Mouse (Mus musculus) intestine, postnatal 0 days (tissue): ENCODE results near the gene Sertad2. TPM values are rescaled to one million over a fixed set of nuclear protein-coding genes. Genes with fewer than 3 reads are reported as not detected.

Experiments
- ATAC-seq: fragments of 200-750 bp; cut with Nextera tagmentation; 2 replicates; pipeline ENCODE4 v1.8.0; 2017; ENCODE audit warnings: mild to moderate bottlenecking, moderate TSS enrichment, moderate library complexity
- H3K27ac ChIP-seq: fragments of 300-500 bp; sonication (generic); 2 replicates; pipeline ENCODE4 v1.5.1; 2014; ENCODE audit warnings: mild to moderate bottlenecking, low read depth, low read length, moderate library complexity
- H3K27me3 ChIP-seq: fragments of 300-500 bp; sonication (generic); replicated peaks from 2 replicates; pipeline ENCODE4 v1.6.1; 2014; ENCODE audit warnings: low read length, mixed read lengths; ENCODE audit not compliant: control insufficient read depth, insufficient read depth
- H3K36me3 ChIP-seq: fragments of 300-500 bp; sonication (generic); 2 replicates; pipeline ENCODE4 v1.6.1; 2014; ENCODE audit warnings: mild to moderate bottlenecking, moderate library complexity; ENCODE audit not compliant: control insufficient read depth, insufficient read depth
- H3K4me1 ChIP-seq: fragments of 300-500 bp; sonication (generic); replicated peaks from 2 replicates; pipeline ENCODE4 v1.6.1; 2014; ENCODE audit warnings: antibody characterized with exemption, low read length, mixed read lengths; ENCODE audit not compliant: control insufficient read depth, insufficient read depth
- H3K4me2 ChIP-seq: fragments of 300-500 bp; sonication (generic); replicated peaks from 2 replicates; pipeline ENCODE4 v1.6.1; 2014; ENCODE audit warnings: low read depth, mild to moderate bottlenecking, moderate library complexity
- H3K4me3 ChIP-seq: fragments of 300-500 bp; sonication (generic); 2 replicates; pipeline ENCODE4 v1.5.1; 2014; ENCODE audit warnings: low read depth, low read length
- H3K9ac ChIP-seq: fragments of 300-500 bp; sonication (generic); 2 replicates; pipeline ENCODE4 v1.6.1; 2014; ENCODE audit warnings: mild to moderate bottlenecking, low read depth, low read length
- H3K9me3 ChIP-seq: fragments of 300-500 bp; sonication (generic); 2 replicates; pipeline ENCODE4 v1.6.1; 2016; ENCODE audit warnings: mixed run types; ENCODE audit not compliant: control insufficient read depth
- CTCF ChIP-seq: sonication (generic); IDR thresholded peaks from 2 replicates; pipeline ENCODE4 v1.5.1; 2016; ENCODE audit warnings: low read depth, mild to moderate bottlenecking, control low read depth, antibody characterized with exemption, moderate library complexity
- WGBS: fragments of 180-500 bp; shearing (Covaris S2); extraction: QIAGEN DNeasy Blood & Tissue Kit; methylation state at CpG from one replicate; pipeline ENCODE4 v1.1.7; 2014; 5-methylcytosine and 5-hydroxymethylcytosine counted together
- polyA plus RNA-seq: library from polyadenylated mRNA; unstranded; fragments of >200 nt; fragmentation: Nextera tagmentation; extraction: Ambion mirVana; gene quantifications from 2 replicates; pipeline ENCODE4 v1.2.1, GENCODE M21; 2015

Gene Sertad2
- polyA plus RNA-seq, 1 experiment from 2014 or later = 38.2 TPM

DNA sequence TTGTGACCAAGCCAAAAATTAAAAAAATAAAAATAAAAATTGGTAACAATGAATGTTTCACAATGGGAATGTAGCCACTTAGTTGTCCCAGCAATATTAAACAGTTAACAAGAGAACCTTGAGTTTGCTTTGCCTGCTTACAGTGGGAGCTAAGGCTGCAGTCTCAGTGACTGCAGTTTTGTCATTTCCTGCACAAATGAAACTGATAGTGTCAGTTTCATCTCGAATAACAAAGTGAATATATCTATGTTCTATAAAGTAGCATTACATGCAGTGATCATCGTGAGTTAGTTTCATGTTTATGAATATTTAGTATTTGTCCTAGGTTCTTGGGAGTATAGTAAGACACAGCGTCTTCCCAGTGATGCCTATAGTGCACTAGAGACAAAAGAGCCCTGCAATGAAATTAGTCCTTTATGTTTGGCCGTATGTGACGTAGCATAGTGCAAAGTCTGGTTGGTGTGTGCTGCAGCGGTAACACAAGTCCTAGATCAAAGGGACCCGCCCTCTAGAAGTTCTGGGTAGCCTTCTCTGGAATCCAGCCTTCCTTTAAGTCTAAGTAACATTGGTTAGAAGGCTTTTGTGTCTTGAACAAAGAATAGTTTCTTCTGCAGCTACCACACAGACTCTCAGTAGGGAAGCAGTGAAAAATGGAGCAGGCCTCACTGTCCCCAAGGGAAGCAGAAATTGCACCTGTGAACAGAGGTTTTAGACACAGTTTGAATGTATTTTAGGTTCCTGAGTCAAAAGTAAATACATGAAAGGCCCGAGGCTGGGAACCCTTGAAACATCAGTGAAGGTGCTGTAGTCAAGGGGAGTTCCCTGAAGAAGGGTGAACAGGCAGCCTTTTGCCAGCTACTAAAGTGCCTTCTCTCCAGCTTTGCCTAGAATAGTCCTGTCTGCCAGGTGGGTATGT is 10.0 kb downstream of the Sertad2 start:
- H3K4me3 ChIP-seq = no peak overlapping the region
- peak; percentile 56; the same call in 1 of the 2 replicates for ATAC-seq
- no peak overlapping the region for H3K27ac ChIP-seq
- H3K4me1 ChIP-seq = no peaks in the 10 kb centered on the region
- 66% methylated on average over 8 of the region's 8 CpGs for WGBS
- H3K36me3 ChIP-seq = no peaks in the 10 kb centered on the region
- H3K9me3 ChIP-seq = no peaks in the 10 kb centered on the region
- H3K4me2 ChIP-seq = no peak overlapping the region
- TF ChIP-seq CTCF = no peak
- no peaks in the 10 kb centered on the region for H3K27me3 ChIP-seq
- H3K9ac ChIP-seq = no peak overlapping the region

DNA sequence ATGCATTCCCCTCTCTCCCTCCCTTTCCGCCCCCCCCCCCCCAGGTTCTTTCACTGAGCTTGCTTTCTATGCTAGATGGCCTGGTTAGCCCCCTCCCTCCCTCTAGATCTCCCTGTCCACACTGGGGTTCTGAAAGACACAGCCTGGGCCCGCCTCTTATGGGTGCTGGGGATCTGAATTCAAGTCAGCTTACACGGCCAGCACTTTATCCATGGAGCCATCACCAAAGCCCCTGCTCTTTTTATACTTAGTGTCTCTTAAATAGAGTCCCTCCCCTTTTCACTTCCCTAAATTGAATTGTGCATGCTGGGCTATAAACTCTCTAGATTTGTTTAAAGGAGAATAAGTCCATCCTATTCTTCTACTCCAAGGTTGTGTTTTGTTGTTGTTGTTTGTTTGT is 12.6 kb downstream of the Sertad2 start:
- 82% methylated on average over 3 of the region's 3 CpGs for WGBS
- Histone ChIP-seq H3K9ac (no peak overlapping the region), H3K27me3 (no peaks in the 10 kb centered on the region), H3K27ac (no peak overlapping the region), H3K4me1 (no peaks in the 10 kb centered on the region), H3K9me3 (no peaks in the 10 kb centered on the region), H3K4me2 (no peak overlapping the region), H3K4me3 (no peak overlapping the region), H3K36me3 (no peaks in the 10 kb centered on the region)
- TF ChIP-seq CTCF = no peak
- ATAC-seq = no peak

DNA sequence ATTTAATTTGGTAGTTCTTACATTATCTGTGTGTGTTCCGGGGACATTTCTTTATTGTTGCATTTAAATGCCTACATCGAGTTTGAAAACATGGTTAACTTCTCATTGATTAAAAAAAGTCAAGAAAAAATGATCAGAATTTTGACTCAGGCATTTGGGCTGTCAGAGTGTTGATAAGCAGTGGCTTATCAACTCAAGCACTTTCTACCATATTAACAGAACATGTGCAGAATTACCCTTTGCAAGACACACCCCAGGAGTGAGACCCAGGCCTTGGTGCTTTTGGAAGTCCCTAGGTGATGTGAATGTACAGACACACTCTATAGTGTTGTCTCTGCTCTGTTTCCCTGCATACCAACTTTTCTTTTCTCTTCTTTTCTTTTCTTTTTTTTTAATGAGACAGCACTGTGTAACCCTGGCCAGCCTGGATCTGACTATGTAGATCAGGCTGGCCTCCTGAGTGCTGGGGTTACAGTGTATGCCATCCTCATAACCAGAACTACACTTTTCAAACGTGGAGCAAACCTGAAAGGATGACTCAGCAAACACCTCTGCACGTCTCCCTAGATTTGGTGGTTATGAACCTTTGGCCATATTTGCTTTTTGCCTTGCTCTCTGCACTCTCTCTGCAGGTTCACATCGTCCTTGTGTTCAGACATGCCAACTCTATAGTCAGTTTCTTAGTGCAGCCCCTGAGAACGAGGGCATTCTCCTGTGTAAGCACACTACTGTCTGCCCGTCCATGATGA is 13.3 kb downstream of the Sertad2 start:
- Histone ChIP-seq H3K4me1 (peaks cover 3% of the 10 kb centered on the region), H3K27me3 (no peaks in the 10 kb centered on the region), H3K9ac (no peak overlapping the region), H3K4me2 (no peak overlapping the region), H3K4me3 (no peak overlapping the region), H3K36me3 (no peaks in the 10 kb centered on the region), H3K9me3 (no peaks in the 10 kb centered on the region), H3K27ac (no peak overlapping the region)
- TF ChIP-seq CTCF = no peak
- WGBS = 60% methylated on average over 7 of the region's 7 CpGs
- no peak for ATAC-seq

DNA sequence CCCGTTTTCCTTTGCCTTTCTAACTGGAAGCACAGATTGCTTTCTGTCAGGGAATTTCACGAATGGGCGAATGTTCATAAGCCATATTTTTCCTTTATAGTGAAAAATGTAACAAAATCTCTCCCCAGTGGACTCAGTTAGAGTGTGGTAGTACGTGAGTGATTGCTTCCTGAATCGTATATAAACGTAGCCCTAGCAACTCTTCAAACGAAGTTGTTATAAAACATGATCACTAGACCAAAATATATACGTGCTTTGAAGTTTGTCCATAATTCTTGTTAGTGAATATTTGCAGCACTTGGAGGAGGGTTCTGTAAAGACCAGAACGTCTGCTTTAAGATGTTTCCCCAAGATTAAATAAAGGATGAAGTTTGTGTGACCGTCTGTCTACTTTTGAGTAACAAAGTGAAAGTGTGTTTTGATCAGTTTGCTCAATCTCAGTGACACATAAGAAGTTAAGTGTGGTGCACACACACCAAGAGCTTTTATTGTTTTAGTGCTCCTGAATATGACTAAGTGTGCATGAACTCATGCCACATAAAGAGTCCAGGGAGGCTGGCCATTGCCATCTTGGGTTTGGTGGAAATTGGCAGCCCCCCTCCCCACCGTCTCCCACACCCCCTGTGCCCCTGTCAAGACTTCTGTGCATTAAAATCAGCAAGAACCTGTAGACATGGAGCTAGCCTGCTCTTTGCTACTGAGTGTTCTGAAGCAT is 16.3 kb downstream of the Sertad2 start:
- H3K9me3 ChIP-seq = no peaks in the 10 kb centered on the region
- H3K4me3 ChIP-seq = no peak overlapping the region
- H3K9ac ChIP-seq = no peak overlapping the region
- no peak for TF ChIP-seq CTCF
- peaks cover 7% of the 10 kb centered on the region for H3K4me1 ChIP-seq
- 30% methylated on average over 11 of the region's 11 CpGs for WGBS
- peak overlapping the region; percentile 18 for H3K4me2 ChIP-seq
- H3K27me3 ChIP-seq = no peaks in the 10 kb centered on the region
- H3K36me3 ChIP-seq = no peaks in the 10 kb centered on the region
- ATAC-seq = 0 out of 2 replicates have a peak, but pooled peaks have one; percentile 41
- no peak overlapping the region for H3K27ac ChIP-seq

DNA sequence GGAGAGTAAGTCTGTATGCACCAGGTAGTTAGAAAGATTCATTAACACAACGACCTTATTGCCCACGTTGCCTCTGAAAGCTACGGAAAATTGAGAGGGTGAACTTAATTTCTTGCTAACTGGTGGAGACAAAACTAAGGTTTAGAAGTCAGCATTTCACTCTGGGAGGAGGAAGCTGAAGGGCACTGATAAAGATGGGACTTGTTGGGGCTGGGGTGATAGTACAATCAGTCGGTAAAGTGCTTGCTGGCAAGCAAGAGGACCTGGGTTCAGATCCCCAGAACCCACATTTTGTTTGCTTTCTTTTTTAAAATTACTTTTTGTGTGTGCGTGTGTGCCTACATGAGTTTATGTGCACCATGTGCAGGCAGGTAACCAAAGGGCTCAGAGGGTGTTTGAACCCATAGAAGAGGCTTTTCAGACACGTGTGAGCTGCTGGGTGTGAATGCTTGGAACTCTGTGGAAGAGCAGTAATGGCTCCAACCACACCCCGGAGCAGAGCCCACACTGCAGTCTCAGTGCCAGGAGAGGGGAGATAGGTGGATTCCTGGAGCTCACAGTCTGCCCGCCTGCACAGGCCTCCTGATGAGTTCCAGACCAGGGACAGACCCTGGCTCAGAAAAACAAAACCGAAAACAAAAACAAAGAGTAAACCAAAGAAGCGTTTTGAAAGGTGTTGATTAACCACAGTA is 17.0 kb downstream of the Sertad2 start:
- Histone ChIP-seq H3K27me3 (no peaks in the 10 kb centered on the region), H3K4me3 (no peak overlapping the region), H3K4me1 (peaks cover 7% of the 10 kb centered on the region), H3K4me2 (no peak overlapping the region), H3K36me3 (no peaks in the 10 kb centered on the region), H3K9ac (no peak overlapping the region), H3K9me3 (no peaks in the 10 kb centered on the region), H3K27ac (no peak overlapping the region)
- 64% methylated on average over 10 of the region's 10 CpGs for WGBS
- no peak for TF ChIP-seq CTCF
- no peak for ATAC-seq
